Mouse (Mus musculus) adrenal gland, postnatal 36 days (tissue): ENCODE data around the gene Itch. TPM values are rescaled to one million over a fixed set of nuclear protein-coding genes. Genes with fewer than 3 reads are reported as not detected.
A peak's percentile ranks its signal among the peaks of the same experiment; 100 is the strongest.
"Not testable (repeated sequence)": the region's sequence is repeated elsewhere in the genome, so short reads cannot be mapped to it uniquely, and the experiment has no call there.

ENCODE experiments used
- DNase-seq, 2 experiments: peaks; one replicate each; pipeline ENCODE4 v3.0.0; 2021; ENCODE audit warnings: mixed read lengths in 1 of 2
- total RNA-seq, 2 experiments: library from RNA; stranded (reverse); gene quantifications; 2 replicates each; pipeline ENCODE4 v1.2.3; 2021

Gene Itch
- total RNA-seq, 2 experiments from 2014 or later: 47.1 to 51.2 TPM

DNA sequence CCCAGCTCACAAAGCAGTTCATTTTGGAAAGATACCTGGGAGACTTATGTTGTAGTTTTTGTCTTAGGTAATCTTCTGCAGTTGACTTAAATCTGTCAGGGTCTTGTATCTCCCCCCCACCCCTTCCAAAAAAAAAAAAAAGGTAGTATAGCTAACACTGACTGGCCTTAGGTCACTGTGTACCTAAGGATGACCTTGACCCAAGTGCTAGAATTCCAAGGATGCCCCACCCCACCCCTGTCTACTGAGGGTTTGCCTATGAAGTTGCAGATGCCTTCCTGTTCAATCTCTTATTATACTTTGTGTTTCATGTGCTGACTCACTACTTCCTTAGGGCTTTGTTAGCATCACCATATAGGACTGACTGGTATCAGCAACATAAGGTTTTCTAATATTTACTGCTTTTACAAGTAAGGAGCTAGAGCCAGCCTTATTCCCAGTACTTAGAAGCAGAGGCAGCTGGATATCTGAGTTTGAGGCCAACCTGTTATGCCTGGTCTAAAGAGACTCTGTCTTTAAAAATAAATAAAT, 8.8 kb downstream of the Itch start:
- no peak for DNase-seq

DNA sequence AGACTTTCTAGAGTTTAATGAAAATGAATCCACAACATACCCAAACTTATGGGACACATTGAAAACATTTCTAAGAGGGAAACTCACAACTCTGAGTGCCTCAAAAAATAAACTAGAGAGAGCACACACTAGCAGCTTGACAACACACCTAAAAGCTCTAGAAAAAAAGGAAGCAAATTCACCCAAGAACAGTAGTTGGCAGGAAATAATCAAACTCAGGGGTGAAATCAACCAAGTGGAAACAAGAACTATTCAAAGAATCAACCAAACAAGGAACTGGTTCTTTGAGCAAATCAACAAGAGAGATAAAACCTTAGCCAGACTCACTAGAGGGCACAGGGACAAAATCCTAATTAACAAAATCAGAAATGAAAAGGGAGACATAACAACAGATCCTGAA, 16.0 kb downstream of the Itch start:
- DNase-seq: not testable (repeated sequence)

DNA sequence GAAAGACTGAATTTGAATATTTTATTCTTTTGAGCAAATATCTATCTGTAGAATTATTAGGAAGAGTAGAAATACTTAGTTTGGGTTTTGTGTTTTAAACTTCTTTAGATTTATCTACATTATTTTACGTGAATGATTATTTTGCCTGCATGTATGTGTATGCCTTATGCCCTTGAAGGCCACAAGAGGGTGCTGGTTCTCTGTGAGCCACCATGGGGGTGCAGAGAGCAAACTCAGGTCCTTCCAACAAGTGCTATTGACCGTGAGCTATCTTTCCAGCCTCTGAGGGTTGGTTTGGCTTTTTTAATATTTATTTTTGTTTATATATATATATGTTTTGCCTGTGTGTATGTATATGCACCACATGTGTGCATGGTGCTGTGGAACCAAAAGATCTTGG, 74.1 kb downstream of the Itch start:
- peak; percentile 22 to 55 for DNase-seq

DNA sequence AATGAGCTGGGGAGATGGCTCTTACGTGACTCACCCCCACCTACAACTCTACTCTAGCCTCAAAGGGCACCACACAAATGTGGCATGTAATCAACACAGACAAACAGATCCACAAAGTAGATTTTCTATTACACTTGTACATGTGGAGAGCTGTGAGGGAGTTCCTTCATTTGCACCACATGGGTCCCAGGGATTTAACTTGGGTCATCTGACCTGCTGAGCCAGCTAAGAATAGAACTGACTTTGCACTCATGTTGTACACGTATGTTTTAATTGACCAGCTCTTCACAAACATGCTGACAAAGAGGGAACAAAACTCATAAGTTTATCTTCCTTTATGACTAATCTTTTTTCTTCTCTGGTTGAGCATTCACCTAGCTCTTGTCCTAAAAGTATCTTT, 89.8 kb downstream of the Itch start:
- no peak for DNase-seq

DNA sequence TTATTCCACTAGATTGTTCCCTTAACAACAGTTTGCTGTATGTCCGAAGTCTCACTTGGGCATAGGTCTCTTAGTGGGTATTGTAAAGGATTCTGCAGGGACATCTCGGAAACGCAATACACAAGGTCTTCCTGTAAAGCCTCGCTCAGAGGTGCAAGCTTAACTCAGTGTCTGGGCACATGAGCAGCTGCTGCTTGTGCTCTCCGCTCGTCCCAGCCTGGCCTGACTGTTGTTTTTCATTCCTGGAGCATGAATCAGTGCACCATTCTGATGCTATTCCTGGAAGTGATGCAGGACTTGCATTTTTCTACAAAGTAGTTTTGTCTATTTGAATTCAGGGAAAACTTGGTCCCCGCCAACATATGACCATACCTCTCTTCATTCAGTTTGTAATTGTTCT, 91.4 kb downstream of the Itch start:
- DNase-seq: peak; percentile 31 to 48

DNA sequence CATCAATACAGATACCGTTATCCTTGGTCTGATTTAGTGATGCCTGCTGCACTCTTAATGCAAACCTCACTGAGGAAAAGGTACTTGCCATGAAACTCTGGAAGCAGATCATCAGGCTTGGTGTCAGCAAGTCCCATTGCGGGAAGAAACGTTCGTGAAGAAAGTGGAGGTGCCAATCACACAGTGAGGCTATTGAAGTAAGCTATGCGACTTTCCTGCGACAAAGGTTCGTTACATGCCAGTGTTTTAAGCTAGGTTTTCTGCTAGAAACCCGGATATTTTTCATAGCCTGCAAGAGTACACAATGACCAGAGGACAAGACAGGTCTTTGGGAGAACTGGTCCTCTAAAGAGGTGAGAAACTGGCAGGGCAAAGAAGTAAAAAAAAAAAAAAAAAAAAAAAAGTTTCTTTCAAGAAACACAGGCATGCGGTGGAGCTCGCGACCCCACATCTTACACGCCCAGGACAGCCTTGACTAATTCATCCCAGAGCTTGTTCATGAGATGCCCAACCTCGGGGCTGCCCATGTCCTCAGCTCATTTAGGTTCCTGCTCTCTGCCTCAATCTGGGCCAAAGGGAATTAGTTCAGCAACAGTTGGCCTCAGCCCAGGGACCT, 102.5 kb downstream of the Itch start:
- no peak for DNase-seq

DNA sequence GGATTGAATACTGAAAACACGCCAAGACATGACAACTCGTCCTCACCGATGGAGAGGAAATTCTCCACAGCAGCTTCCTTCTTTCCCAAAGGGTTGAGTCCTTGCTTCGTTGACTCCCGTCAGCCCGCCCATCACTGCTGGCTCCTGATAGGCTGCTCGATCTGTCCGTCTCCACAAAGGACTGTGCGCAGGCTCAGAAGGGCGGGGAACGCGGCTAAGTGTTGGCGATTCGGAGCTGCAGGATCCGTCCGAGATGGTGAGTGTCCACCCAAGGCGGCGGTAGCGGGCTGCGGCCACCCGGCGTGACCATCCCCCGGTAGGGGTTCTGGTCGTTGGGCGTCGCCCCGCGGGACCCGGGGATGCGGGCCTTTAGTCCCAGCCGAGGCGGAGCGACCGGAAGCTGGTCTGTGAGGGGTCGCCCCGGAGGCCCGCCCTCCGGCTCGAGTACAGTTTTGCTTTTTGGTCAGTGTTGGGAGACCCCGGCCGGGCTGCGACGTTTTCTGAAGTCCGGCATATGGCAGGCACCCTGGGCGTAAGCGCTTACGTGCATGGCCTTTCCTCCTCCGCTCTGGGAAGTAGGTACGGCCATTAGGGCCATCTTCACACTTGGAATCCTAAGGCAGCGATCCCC, 103.2 kb downstream of the Itch start, which contains the start of gene Dynlrb1:
TSS of gene Dynlrb1 (plus strand) at position 172 of the 631 bp plus-strand sequence.
- peak; percentile 98 to 99 for DNase-seq

DNA sequence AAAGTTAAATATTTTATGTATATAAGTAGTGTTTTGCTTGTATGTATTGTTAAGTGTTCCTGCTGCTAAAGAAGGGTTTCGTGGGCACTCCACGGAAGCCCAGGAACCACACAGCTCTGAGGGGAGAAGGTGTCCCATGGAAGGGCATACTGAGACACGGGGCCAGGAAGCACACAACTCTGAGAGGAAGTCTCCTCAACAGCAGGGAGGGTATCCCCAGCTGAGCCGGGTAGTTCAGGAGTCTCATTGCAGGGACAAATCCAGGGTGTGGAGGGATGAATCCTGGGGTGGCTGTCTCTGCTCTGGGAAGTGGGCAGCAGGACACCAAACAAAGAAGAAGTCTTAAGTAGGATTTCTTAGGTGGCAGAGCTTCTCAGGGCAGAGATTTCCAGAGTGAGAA, 104.0 kb downstream of the Itch start:
- peak in 1 of 2 experiments; percentile 22 for DNase-seq

DNA sequence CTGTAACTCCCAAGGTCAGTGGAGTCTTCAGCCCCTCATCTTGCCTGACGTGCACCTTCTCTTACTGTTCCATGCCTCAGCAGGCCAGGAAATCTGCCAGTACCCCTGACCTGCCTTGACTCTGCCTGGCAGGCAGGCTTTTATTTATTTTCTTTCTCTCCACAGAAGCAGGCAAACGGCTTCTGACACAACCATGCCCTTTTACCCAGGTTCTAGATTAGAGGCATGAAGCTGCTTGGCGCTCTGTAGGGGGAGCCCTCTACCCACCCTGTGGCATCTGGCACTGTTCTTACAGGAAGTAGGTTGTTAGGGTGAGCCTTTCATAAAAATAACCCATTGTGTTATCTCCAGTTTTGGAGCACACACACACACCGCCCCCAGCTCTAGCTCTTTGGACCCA, 107.6 kb downstream of the Itch start:
- DNase-seq: peak; percentile 82 to 83

DNA sequence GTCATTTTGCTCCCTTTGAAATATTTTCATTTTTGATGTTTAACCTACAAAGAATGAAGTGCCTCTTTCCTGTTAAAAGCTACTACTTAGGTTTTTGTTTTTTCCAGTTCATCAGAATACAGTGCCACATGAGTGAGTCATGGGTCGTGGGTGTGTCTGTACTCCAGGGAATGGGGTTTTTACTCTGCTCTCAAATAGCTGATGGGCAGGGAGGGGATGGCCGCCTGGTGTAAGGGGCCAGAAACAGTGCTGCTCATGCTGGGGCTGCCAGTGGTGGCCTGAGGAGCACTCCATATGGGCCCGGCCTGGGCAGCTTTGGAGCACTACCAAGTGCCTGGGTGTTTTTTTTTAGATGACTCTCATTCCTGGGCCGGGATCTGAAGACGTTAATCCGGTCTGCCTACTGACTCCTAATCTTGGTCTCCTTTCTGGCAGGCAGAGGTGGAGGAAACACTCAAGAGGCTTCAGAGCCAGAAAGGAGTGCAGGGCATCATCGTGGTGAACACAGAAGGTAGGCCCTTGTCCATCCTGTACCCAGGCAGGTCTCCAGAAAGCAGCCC, 109.1 kb downstream of the Itch start:
- peak; percentile 58 to 65 for DNase-seq

DNA sequence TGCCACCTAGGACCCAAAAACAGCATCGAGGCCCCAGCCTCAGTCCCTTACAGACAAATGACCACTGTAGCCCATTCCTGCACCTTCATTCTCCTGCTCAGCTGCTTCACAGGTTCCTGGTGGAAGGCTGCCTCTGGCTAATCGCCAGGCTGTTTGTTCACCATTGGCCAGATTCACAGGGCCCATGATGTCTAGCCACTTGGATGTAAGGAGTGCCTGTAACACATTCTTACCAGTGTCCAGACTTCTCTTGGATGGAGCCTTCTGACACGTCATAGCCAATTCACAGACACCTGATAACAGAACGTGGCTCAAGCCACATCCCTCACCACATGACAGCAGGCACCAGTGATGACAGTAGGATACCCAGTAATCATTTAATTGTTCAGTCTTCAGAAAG, 112.9 kb downstream of the Itch start:
- DNase-seq: peak in 1 of 2 experiments; percentile 30

DNA sequence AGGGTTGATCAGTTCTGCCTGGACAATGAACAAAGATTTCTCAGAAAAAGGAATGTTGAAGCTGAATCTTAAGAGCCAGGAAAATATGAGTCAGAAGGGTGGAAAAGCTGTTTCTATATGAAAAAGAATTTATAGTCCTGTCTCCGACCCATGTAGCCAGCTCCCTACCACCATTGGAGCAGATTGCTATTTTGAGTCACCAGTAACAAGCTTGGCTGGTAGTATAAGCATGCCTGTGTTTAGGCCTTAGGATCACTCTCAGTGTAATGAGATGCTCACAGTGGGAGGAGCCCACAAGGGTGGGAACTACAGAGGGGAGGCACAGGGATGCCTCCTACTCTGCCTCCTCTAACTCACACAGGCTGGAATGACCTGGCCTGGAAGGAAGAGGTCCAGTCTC, 114.9 kb downstream of the Itch start:
- no peak for DNase-seq

DNA sequence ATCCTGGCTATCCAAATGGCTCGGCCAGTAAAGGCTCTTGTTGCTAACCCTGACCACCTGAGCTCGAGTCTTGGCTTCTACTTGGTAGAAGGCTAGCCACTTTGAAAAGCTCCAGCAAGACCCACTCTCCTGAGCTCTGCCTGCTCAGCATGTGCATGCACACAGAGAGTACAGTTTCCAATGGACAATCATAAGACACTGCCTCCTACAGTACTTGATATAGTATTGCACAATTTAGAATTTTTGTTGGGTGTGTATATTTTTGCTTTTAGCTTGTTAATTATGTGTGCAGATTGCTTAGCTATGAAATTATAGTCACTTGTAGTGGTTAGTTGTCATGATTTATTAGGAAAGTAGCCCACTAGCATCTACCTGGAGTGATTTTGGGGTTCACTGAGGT, 115.4 kb downstream of the Itch start:
- DNase-seq: no peak

DNA sequence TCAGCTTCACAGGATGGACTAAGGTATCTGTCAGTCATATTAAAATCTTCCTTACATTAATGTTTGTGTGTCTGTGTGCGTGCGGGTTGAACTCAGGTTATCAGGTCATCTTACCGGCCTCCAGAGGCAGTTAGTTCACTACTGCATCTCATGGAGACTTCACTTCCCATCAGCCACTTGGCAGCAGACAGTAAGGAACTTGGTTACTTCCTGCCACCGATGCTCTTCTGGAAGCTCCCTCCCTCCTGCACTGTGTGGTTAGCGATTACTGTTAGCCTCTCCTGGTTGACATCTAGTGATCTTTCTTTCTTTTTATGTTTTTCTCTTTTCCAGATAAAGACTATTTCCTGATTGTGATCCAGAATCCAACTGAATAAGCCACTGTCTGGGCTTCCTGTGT, 116.3 kb downstream of the Itch start:
- DNase-seq: no peak

DNA sequence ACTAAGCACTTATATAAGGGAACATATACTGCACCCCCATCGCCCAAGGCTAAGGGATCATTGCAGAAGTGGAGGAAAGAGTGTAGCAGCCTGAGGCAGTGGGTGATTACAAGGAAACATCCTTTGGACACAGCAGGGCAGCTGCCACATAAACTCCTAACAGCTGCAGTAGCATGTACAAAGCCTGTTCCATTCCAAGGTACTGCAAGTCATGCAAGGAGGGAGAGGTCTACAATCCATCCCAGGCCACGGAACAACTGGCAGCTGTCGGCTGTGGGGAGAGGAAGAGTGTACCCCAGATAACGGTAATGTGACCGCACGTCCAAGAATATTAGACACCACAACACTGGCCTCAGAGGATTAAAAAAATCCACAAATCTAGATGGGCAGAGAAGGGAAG, 132.2 kb downstream of the Itch start:
- DNase-seq: no peak

DNA sequence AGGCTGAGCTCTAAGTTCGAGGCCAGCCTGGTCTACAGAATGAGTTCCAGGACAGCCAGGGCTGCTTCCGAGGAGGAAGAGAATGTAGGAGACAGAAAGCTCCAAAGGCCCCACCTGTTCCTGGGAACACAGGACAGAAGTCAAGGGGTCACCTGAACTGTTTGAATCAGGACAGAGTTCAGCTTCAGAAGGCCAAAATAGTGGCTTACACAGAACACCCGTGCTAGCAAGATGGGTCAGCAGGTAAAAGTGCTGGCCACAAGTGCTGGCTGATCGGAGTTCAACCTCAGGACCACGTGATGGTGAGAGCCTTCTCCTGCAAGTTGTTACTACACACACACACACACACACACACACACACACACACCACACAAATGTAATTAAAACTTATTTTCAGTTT, 133.6 kb downstream of the Itch start:
- no peak for DNase-seq

DNA sequence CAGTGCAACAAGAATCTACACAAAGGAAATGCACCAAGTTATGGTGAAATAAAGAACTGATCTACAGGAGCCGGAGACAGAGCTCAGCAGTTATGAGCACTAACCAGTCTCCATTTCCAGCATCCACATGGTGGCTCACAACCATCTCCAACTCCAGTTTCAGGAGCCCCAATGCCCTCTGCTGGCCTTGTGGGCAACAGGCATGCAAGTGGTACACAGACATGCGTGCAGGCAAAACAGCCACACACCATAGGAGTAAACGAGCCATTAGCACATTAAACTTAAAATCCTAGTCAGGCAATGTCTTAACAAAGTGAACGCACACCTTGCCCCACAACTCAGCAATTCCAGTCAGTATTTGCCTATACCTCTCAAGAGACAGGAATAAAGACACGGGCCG, 138.6 kb downstream of the Itch start:
- DNase-seq: no peak

DNA sequence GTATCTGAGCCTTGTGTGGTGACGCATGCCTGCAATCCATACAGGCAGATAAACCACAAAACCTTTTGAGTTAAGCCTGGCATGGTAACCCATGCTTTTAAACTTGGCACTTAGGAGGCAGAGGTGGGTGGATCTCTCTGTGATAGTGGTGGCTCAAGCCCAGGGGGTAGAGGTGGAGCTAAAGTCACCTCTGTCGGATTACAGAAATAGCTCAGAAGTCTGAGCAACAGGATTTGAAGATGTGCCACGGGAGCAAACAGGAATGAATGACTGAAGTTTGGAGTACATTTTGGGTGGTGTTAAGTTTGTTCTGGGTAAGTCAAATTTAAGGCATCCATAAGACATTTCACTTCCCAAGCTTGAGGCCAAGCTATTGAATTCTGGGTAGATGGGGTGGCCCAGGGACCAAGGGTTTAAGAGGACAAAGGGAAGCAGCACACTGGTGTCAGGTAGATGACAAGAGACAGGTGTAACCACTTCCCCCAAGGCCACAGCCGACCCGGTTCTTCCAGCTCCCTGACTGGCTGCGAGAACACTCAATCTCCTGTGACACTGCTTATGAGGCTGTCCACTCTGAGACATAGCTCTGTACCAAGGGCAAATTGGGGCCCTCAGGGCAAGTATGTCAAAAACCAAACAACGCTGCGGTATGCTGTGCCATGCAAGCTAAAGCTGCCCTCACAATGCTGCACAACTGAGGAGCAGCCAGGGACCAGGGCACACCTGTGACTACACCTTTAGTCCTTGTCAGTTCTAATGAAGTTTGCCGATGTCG, 139.3 kb downstream of the Itch start:
- no peak for DNase-seq

DNA sequence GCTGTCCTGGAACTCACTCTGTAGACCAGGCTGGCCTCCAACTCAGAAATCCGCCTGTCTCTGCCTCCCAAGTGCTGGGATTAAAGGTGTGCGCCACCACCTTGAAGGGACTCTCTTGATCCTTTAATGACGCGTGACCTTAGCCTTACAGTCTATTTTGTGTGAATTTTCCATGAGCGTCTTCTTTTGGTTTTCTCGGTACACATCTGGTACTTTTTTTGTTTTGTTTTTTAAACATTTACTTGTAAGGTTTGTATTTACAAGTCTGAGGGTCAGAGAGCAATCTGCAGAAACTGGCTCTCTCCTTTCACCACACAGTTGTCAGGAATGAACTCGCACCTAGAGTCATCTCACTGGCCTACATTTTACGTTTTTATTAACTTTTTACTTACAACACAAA, 140.3 kb downstream of the Itch start:
- DNase-seq: no peak

DNA sequence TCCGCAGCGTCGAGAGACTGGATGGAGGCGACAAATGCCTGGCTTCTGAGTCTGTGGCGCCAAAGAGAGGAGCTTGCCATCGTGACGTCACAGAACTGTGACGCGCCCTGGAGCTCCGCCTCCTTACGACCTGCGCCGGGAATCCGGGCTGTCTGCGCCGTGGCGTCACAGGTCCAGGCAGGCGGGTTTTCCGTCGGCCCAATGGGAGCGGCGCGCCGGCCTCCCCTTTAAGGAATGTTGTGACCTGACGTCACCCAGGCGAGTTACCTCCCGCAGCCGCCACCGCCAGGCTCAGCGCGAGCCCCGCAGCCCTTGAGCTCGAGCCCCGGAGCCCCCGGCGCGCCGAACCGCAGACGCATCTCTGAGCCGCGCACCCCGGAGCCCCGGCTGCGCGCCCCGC, 142.9 kb downstream of the Itch start, which contains the start of gene Map1lc3a:
TSS of gene Map1lc3a (plus strand) at position 103 of the 400 bp plus-strand sequence.
- peak; percentile 96 to 98 for DNase-seq
